Mouse (Mus musculus) small intestine, adult 2 months (tissue): ENCODE data around the gene Bin2.

ENCODE experiments used
- CTCF ChIP-seq: fragments of 200-500 bp; IDR thresholded peaks from 2 replicates; pipeline ENCODE4 v1.5.1; 2012; ENCODE audit warnings: low read depth, mild to moderate bottlenecking, control low read depth, inconsistent platforms, low read length, moderate library complexity, mixed read lengths; ENCODE audit not compliant: insufficient replicate concordance, insufficient read length; ENCODE audit errors: extremely low read depth
- POLR2A ChIP-seq: fragments of 200-500 bp; IDR thresholded peaks from 2 replicates; pipeline ENCODE4 v1.6.1; 2012; ENCODE audit warnings: low read depth, mild to moderate bottlenecking, control low read depth, inconsistent platforms, low read length, moderate library complexity

DNA sequence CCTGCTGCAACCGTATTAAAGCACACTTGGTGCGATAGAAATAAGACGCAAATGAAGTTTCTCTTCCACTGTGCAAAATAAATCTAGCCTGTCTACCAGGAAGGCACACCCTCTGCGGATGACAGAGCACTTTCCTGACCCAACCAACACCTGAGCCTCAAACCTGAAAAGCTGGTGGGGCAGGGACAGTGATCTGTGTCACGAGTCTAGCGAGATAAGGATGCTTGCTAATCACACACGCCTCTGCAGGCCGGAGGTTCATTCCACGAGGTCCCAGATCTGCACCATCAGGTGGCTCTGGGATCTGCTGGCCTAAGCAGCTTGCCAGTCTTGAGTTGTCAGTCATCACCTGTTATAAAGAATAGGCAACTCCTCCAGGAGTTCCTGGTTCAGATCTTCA is 17.7 kb downstream of the Bin2 start:
- TF ChIP-seq POLR2A (0 out of 2 replicates have a peak, but pooled peaks have one; percentile 16), CTCF (no peak)
